Mouse (Mus musculus): ENCODE measurements around the gene Gm10477.
"Not testable (repeated sequence)": the region's sequence is repeated elsewhere in the genome, so short reads cannot be mapped to it uniquely, and the experiment has no call there.

Gene Gm10477

GRCm38 (mm10) chrX:56524442-56524841 is at the start of gene Gm10477:
Gm10477 (plus strand) TSS chrX:56524742.
- DNase-seq (ENCODE audit: low read depth) = not testable (repeated sequence)

- DNase-seq (ENCODE audit: low read depth) = no peak
These were observed 47.0 kb upstream of the Gm10477 start for GRCm38 (mm10) chrX:56477553-56477952.

- no peak for DNase-seq (ENCODE audit: low read depth)
These were observed 42.6 kb upstream of the Gm10477 start for GRCm38 (mm10) chrX:56481906-56482305.

GRCm38 (mm10) chrX:56489758-56490157 is 34.8 kb upstream of the Gm10477 start:
- peak; percentile 83 for DNase-seq (ENCODE audit: low read depth)

GRCm38 (mm10) chrX:56497241-56497640 is 27.3 kb upstream of the Gm10477 start:
- DNase-seq (ENCODE audit: low read depth) = no peak

DNA sequence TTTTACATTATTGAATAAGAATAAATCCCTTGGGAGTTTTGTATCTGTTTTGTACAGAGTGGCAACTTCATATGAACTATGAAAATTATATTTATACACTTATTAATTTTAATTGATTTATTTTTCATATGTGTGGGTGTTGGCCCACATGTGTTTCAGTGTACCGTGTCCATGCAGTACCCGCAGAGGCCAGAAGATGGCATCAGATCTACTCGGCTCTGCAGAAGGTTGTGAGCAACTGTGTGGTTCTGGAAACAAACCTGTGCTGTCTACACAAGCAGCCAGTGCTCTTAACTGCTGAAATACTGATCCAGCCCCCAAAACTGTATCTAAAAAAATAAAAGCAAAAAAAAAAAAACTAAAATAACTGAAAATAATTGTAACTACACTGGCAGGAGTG is 6.7 kb downstream of the Gm10477 start:
- DNase-seq (ENCODE audit: low read depth) = peak; percentile 55

DNA sequence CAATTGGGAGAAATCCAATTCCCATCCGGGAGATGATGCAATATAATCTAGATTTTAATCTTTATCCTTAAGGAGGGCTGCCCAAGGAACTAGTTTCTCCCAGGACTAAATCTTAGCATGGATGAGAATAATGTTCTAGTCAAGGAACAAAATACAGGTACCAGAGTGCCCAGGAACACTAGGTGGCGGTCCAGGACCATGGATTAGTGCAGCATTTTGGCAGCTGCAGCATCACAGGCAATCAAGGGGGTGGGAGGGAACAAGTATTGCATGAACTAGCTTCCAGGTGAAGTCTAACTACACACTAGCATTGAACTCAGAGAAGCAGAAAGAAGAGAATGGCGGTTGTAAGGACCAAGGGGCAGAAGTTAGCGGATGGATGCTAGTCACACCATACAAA is 12.6 kb downstream of the Gm10477 start:
- peak; percentile 9 for DNase-seq (ENCODE audit: low read depth)

GRCm38 (mm10) chrX:56549506-56549905 is 25.0 kb downstream of the Gm10477 start, which contains the start of gene Gm648:
Gm648 (minus strand) TSS chrX:56549606.
- no peak for DNase-seq (ENCODE audit: low read depth)

DNA sequence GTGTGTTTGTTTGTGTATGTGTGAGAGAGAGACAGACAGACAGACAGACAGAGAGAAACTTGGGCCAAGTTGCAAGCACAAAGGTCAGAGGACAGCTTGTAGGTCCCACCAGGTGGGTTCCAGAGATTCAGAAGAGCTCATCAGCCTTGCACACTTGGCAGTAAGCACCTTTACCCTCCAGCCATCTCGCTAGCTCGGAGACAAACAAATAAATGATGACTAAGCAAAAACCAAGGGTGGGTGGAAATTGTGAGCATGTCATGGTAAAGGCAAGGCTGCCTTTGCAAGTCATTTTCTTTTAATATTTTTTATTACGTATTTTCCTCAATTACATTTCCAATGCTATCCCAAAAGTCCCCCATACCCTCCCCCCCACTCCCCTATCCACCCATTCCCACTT is 29.0 kb downstream of the Gm10477 start:
- no peak for DNase-seq (ENCODE audit: low read depth)

DNA sequence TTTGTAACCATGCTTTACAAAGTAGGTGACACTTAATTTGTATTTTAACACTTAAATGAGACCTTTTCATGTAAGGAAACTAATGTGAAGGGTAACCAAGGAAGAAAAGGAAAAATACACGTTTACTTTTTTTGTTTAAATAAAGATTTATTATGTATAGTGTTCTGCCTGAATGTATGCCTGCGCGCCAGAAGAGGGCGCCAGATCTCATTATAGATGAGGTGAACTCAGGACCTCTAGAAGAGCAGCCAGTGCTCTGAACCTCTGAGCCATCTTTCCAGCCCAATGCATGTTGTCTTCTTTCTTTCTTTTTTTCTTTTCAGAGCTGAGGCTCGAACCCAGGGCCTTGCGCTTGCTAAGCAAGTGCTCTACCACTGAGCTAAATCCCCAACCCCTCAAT is 47.9 kb downstream of the Gm10477 start:
- DNase-seq (ENCODE audit: low read depth) = peak; percentile 46

Data from induced T-regulatory cell, adult 2 months (primary cell).